Mouse (Mus musculus) urinary bladder, postnatal 25 days (tissue): ENCODE data around the gene Plk5.

Source experiments
- DNase-seq: peaks from one replicate; pipeline ENCODE4 v3.0.0; 2022; ENCODE audit warnings: low spot score

Plk5 gene

DNA sequence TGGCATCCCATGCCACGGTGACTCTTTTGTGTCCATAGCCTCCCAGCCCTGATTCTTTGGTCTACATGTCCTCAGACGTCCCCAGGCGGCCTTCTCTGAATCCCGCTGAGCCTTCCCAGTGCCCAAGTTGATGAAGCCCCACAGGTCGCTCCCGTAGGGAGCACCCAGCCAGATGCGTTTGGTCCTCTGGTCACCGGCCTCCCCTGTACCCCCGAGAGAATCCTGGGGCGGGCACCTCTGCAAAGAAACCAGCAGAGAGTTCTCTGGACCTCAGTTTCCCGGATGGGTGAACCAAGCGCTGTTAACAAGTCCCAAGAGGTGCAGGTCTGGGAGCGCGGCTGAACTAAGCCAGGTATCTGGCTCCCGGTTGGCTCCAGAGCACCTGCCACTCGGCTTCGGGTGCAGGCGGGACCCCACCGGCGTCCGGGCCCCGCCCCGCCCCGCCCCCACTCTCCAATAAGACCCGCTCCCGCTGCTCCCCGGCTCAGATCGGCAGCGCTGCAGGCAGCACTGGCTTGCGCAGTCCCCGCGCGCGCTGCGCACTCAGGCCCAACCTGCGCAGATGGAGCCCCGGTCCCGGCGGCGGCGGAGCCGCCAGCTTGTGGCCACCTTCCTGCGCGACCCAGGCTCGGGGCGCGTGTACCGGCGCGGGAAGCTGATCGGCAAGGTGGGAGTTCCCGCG, at the start of gene Plk5:
Gene Plk5 (plus strand): TSS at position 459 of the 682 bp plus-strand sequence.
- DNase-seq: no peak

DNA sequence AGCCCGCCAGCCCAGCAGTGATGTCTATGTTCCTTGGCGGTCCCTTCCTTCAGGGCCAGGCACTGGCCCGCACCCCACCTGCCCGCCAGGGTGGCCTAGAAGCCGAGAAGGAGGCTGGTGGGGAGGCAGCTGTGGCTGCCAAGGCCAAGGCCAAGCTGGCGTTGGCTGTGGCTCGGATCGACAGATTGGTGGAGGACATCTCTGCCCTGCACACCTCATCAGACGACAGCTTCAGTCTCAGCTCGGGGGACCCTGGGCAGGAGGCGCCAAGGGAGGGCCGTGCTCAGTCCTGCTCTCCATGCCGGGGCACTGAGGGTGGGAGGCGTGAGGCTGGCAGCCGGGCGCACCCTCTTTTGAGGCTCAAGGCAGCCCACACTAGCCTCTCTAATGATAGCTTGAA, 44.7 kb upstream of the Plk5 start:
- DNase-seq: no peak

DNA sequence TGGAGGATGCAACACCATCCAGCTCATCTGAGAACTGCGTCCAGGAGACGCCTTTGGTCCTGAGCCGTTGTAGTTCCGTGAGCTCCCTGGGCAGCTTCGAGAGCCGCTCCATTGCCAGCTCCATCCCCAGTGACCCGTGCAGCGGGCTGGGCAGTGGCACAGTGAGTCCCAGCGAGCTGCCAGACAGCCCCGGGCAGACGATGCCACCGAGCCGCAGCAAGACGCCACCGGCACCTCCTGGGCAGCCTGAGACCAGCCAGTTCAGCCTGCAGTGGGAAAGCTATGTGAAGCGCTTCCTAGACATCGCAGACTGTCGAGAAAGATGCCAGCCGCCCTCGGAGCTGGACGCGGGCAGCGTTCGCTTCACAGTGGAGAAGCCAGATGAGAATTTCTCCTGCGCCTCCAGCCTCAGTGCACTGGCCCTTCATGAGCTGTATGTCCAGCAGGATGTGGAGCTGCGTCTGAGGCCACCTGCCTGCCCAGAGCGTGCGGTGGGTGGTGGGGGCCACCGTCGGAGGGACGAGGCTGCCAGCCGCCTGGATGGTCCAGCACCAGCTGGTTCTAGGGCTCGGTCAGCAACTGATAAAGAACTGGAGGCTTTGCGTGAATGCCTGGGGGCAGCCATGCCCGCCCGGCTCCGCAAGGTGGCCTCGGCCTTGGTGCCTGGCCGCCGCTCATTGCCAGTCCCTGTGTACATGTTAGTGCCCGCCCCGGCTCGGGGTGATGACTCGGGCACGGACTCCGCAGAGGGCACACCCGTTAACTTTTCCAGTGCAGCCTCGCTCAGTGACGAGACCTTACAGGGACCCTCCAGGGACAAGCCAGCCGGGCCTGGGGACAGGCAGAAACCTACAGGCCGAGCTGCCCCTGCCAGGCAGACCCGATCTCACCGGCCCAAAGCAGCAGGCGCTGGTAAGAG, 43.4 kb upstream of the Plk5 start:
- DNase-seq: no peak

DNA sequence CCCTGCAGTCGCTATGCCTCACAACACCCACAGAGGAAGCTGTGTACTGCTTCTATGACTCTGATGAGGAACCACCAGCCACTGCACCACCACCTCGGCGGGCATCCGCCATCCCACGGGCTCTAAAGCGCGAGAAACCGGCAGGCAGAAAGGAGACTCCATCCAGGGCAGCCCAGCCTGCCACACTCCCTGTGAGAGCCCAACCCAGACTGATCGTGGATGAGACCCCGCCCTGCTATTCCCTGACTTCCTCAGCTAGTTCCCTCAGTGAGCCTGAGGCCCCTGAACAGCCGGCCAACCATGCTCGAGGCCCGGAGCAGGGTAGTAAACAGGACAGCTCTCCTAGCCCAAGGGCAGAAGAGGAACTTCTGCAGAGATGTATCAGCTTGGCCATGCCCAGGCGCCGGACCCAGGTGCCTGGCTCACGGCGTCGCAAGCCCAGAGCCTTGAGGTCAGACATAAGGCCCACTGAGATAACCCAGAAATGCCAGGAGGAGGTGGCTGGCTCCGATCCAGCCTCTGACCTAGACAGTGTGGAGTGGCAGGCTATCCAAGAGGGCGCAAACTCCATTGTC, 42.5 kb upstream of the Plk5 start:
- no peak for DNase-seq

DNA sequence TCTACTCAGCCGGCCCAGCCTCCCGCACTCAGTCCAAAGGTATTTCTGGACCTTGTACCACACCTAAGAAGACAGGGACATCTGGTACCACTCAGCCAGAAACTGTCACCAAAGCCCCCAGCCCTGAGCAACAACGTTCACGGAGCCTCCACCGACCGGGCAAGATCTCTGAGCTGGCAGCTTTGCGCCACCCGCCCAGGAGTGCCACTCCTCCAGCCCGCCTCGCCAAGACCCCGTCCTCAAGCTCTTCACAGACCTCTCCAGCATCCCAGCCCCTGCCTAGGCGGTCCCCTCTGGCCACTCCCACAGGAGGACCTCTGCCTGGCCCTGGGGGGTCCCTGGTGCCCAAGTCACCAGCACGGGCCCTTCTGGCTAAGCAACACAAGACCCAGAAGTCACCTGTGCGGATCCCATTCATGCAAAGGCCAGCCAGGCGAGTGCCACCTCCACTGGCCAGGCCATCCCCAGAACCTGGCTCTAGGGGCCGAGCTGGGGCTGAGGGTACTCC, 41.7 kb upstream of the Plk5 start:
- DNase-seq: no peak

DNA sequence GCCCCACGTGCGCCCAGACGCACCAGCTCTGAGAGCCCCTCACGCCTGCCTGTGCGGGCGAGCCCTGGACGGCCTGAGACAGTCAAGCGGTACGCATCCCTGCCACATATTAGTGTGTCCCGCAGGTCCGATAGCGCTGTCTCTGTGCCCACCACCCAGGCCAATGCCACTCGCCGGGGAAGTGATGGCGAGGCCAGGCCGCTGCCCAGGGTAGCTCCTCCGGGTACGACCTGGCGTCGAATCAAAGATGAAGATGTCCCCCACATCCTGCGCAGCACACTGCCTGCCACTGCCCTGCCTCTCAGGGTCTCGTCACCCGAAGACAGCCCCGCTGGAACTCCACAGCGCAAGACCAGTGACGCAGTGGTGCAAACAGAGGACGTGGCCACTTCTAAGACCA, 40.9 kb upstream of the Plk5 start:
- no peak for DNase-seq

DNA sequence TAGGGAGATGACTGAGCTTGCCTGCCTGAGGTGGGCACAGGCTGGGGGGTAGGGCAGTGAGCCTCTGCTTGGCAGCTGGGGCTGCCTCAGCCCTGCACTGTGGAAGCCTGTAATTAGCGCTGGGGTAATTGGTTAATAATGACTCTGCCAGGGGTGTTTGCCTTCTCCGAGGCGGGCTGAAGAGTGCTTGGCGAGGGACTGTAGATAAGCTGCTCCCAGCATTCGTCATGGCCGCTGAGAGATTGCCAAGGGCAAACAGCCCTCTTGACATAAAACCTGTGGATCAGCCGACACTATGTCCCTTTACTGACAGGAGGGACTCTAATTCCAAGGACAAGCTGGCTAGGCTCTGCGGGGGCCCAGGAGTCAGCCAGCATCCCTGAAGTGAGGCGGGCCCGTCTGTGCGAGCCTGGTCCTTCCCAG, 39.9 kb upstream of the Plk5 start:
- no peak for DNase-seq

DNA sequence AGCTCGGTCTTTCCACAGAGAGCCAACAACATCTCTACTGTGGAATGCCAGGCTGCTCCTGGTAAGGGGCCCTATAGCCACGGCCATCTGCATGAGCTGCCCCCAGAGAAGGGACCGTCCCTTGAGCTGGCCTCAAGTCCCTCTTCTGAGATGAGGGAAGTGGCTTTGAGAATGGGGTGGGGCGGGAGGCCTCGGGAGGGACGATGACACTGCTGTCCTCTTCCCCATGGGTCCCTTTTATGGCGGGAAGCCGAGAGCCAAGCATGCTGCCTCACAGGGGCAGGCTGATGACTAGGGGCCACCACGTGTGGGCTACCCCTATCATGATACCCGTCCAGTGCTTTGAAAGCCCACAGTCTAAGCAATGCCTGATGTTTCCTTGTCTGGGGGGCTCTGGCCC, 39.2 kb upstream of the Plk5 start:
- DNase-seq: no peak

DNA sequence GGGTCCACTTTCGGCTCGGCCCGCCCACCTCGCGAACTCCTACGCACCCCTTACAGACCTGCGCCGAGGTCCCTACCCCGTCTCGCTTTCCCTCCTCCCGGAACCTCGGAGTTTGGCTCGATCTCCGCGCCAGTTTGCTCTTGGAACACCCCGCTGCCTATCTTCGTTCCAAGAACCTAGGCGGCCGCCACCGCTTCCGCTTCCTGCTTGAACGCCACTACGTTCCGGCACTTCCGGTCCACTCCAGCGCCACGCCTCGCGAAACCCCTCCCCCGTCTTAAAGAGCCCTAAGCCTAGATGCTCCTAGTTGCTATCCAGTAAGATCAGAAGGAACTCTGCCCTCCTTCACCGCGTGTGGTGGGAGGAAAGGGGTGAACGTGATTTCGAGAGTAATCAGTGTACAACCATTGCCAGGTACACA, 35.9 kb upstream of the Plk5 start, which contains the start of gene 2310011J03Rik:
Gene 2310011J03Rik (minus strand): TSS at position 198 of the 421 bp plus-strand sequence.
- peak; percentile 84 for DNase-seq

DNA sequence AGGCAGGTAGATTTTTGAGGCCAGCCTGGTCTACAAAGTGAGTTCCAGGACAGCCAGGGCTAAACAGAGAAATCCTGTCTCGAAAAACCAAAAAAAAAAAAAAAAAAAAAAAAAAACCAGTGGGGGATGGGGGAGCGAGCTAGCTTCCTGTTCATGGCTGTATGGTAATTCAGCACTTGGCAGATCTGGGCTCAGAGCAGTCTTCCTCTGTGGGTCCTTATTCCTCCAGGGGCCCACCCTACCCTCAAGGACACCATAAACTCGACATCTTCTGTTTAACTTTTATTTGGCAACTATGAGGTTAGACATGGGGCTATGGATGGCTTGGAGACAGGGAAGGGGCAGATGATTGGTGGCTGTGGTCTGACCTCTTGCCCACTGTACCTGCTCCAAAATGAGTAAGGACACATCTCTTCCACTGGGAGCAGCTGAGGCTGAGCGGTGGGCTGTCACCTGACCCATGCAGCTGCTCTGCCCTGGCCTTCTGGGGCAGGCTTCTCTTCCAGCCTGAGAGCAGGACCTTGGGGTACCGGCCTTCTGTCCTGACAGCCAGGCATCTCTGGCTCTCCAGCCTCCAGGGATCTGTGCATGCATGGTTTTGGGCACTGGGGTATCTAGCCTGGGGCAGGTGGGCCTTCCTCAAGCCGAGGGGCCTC, 35.1 kb upstream of the Plk5 start:
- DNase-seq: no peak

DNA sequence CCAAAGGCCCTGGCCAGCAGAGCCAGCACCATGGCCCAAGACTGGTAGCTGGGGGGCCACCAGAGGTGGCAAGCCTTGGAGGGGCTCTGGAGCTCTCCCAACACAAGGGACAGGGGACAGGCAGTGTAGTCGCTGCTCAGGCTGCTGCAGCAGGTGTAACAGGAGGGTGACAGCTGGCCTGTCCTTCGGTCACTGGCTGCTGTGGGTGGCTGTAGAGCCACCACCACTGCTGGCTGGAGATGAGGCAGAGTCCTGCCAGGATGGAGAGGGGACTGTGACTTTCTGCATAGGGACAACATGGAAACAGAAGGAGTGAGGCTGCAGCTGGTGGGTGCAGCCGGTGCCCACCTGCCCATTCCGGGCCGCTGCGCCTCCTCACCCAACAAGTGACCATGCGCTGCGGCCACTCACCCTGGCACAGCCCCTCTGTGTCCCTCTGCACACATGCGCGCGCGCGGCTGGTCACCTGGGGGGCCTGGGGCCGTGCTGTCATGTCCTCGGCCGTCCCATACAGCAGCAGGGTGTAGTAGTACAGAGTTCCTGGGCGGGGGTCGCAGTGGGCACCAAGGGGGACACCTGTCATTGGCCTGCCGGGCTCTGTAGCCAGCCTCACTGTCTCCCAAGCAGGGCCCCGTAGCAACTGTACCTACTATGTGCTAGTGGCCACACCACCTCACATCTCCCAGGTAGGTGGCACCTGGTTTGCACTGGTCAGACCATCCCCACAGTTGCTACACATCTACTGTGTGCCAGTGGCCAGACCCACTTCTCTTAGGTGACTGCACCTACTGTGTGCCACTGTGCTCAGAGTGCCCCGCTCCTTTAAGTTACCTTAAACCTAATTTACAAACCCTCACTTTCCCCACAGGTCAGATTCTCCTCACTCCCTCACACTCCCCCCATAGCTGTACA, 34.3 kb upstream of the Plk5 start:
- no peak for DNase-seq

DNA sequence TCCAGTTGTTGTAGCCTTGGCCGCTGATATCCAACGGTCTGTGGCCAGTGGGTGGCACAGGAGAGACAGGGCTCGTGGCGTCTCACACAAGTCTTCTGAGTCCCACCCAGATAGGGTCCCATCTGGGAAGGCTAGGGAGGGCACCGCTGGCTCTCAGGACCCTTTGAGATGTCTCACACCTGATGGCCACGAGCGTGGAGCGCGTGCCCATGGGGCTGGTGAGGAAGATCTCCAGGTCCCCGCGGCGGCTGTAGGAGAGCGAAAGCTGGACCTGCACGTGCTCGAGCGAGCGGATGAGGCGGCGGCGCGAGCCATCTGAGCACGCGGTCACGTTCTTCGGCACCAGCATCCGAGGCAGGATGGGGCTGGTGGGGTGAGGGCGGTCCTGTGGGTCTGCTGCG, 33.4 kb upstream of the Plk5 start:
- DNase-seq: no peak

DNA sequence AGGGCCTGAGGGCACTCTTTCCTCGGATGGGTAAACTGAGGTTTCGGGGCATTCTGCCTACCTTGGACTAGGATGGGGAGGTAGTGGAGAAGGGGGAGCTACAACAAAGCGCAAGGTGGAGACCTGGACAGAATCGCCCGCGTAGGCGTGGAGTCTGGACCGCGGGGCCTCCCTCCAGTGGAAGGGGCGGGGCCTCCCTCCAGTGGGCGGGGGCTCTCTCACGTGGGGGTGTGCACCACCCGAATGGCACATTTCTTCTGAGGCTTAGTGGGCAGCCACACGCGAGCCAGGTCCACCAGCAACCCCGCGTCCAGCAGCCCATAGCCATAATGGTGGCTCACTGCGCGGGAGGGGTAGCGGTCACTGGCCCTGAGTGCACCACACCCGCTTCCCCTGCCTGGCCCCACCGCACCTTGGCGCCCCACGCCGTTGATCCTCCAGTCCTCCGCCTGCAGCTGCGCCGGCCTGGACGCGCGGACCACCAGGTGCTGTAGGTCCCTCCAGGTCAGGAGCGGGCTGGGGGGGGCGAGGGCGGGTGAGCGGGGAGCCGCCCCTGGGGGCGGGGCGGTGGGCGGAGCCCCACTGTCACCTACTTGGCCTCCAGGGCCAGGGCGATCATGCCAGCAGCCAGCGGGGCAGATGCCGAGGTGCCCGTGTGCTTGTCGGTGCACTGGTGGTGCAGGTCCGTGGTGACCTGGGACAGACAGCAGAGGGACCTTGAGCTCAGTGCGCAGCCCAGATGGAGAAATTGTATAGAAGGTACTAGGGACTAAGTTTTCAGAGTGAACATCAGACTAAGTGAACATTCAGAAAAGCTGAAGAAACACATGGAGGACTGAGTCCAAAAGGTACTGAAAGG, 32.8 kb upstream of the Plk5 start:
- DNase-seq: peak; percentile 87

DNA sequence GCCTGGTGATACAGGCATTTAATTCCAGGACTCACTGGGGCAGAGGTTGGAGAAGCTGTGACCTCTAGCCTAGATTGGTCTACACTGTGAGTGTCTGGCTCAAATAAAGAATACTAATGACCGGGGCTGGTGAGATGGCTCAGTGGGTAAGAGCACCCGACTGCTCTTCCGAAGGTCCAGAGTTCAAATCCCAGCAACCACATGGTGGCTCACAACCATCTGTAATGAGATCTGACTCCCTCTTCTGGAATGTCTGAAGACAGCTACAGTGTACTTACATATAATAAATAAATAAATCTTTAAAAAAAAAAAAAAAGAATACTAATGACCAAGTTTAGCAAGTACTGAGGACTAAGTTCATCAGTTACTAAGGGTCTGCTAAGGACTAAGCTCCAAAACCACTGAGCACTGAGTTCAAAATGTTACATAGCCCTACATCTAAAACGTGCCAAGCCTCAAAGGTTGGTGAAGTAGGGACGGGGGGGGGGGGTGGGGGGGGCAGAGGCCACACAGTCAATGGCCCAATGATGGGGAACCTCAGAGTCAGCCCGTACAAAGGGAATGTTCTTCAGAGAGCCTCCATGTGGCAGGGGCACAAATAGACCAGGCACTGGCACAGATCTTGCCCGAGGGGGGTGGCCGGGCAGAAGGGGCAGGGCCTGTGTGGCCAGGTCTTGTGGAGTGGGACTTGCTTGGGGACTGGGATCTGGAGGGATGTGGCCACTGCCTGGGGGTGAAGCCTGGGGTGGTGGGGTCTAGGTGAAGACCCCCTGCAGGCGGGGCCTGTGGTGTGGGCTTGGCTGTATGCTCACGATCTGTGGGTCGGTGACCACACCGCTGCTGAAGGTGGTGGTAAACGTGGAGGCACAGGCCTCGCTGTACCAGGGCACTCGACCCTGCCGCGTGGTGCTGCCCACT, 31.9 kb upstream of the Plk5 start:
- no peak for DNase-seq

DNA sequence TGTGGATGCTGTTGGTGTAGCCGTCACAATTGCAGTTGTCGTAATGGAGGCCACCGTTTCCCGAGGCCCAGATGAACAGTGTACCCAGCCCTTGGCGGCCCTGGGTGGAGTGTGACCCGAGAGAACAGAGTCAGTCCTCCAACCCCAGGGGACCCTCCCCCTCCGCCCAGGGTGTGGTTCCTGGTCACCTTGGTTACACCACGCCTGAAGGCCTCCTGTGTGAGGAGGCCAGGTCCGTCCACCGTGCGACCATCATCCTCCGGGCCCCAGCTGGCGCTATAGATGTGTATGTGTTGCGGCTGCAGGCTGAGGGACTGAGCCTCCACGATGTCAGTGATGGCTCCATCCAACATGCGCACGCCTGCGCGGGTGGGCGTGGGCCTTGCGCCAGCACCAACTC, 31.2 kb upstream of the Plk5 start:
- no peak for DNase-seq

DNA sequence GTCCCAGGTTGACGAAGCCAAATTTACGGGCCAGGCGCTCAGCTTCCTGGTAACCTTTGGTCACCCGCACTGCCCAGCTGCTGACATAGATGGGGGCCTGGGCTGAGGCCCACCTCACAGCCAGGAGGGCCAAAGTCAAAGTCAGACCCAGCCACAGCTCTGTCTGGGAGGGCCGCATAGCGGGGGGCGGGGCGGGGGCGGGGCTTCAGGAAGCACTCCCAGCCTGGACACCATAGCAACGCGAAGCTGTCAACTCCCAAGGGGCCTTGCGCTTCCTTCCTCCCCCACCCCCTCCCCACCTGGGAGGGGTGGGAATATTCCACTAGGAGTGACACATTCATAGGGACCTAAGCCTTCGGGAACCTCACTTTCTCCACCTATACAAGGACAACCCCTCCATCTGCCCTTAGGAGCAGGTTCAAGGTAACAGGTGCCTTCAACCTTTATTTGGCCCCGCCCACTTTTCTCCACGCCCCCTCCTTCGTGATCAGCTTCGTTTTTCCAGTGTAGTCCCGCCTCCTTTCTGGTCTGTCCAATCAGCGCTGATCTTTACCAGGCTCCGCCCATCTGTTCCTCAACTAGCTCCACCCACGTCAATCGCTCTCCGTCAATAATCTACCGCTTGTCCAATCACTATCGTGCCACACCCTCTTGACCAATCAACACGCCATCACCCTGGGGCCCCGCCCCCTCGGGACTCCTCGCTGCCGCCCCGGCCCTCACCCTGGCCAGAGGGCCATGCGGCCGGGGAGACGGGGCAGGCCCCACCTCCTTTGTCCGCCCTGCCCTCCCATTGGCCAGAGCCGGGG, 26.8 kb upstream of the Plk5 start, which contains the start of the genes Pcsk4 and Reep6:
Gene Pcsk4 (minus strand): TSS at position 226 of the 809 bp plus-strand sequence.
Gene Reep6 (plus strand): TSS at position 681 of the 809 bp plus-strand sequence.
- peak; percentile 92 for DNase-seq

DNA sequence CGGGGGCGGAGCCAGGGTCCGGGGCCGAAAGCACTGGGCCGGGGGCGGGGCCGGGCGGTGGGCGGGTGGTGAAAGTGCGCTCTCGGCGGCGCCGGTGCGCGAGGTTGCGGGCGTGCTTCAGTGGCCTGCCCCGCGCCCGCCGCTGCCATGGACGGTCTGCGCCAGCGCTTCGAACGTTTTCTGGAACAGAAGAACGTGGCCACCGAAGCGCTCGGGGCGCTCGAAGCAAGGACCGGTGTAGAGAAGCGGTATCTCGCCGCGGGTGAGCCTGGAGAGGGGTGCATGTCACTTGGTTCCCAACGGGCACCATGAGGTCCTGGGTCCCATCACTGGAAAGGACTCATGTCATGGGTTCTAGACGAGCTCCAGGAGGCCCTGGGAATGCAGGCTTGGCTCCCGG, 26.2 kb upstream of the Plk5 start:
- no peak for DNase-seq

DNA sequence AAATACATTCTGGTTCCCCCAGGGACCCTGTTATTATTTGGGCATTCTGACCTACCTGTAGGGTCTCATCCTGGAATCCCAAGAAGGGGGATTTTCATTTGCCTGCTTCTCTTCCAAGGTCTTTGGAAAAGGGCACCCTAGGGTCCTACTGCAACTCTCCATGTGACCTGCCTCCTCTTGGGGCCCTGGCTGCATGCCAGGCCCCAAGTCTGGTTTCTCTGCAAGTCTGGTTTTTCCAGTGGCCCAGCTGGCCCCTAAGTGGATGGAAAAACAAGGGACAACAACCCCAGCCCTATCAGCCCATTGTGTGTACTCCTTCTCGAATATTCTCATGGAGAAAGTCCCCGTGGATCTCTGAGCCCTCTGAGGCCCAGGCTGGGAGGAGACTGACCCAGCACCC, 25.4 kb upstream of the Plk5 start:
- DNase-seq: no peak
